Mouse (Mus musculus) heart, embryonic 12.5 days (tissue): Measurements from ENCODE around the gene Awat1. TPM values are rescaled to one million over a fixed set of nuclear protein-coding genes. Genes with fewer than 3 reads are reported as not detected.

Experiments
- ATAC-seq: fragments of 200-750 bp; cut with Nextera tagmentation; 2 replicates; pipeline ENCODE4 v1.8.0; 2017; ENCODE audit warnings: moderate TSS enrichment, moderate library complexity; ENCODE audit not compliant: insufficient number of reproducible peaks, low FRiP score
- H3K27ac ChIP-seq: fragments of 300-500 bp; sonication (generic); 2 replicates; pipeline ENCODE4 v1.5.1; 2016; ENCODE audit warnings: mild to moderate bottlenecking, moderate library complexity; ENCODE audit not compliant: poor library complexity, severe bottlenecking
- H3K27me3 ChIP-seq: fragments of 300-500 bp; sonication (generic); replicated peaks from 2 replicates; pipeline ENCODE4 v1.6.1; 2016; ENCODE audit warnings: mild to moderate bottlenecking, moderate library complexity
- H3K36me3 ChIP-seq: fragments of 300-500 bp; sonication (generic); 2 replicates; pipeline ENCODE4 v1.6.1; 2016; ENCODE audit warnings: mild to moderate bottlenecking, moderate library complexity
- H3K4me1 ChIP-seq: fragments of 300-500 bp; sonication (generic); replicated peaks from 2 replicates; pipeline ENCODE4 v1.6.1; 2016; ENCODE audit warnings: mild to moderate bottlenecking
- H3K4me2 ChIP-seq: fragments of 300-500 bp; sonication (generic); 2 replicates; pipeline ENCODE4 v1.6.1; 2016; ENCODE audit warnings: mild to moderate bottlenecking, moderate library complexity
- H3K4me3 ChIP-seq: fragments of 300-500 bp; sonication (generic); 2 replicates; pipeline ENCODE4 v1.5.1; 2016; ENCODE audit warnings: mild to moderate bottlenecking
- H3K9ac ChIP-seq: fragments of 300-500 bp; sonication (generic); 2 replicates; pipeline ENCODE4 v1.6.1; 2016; ENCODE audit warnings: mild to moderate bottlenecking, moderate library complexity
- H3K9me3 ChIP-seq: fragments of 300-500 bp; sonication (generic); replicated peaks from 2 replicates; pipeline ENCODE4 v1.6.1; 2016; ENCODE audit warnings: mild to moderate bottlenecking, moderate library complexity
- WGBS: fragments of 180-500 bp; shearing (Covaris S2); methylation state at CpG from one replicate; pipeline ENCODE4 v1.1.7; 2016; 5-methylcytosine and 5-hydroxymethylcytosine counted together
- polyA plus RNA-seq: library from polyadenylated mRNA; unstranded; fragments of >200 nt; fragmentation: Nextera tagmentation; extraction: Ambion mirVana; gene quantifications from 2 replicates; pipeline ENCODE4 v1.2.1, GENCODE M21; 2016

Awat1 gene
- polyA plus RNA-seq, 1 experiment from 2014 or later: not detected

DNA sequence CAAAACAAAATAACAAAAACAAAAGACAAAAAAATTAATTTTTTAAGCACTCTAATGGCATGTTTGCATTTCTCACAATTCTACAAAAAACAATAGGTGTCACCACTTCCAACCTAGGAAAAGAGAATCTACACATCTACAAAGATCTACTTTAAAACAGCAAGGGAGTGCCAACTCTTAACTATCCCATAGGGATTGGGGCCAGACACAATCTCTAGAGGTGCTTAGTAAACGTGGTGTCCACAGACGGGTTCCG lies 53.4 kb downstream of the Awat1 start, which contains the start of gene Kif4:
TSS of gene Kif4 (plus strand) at position 192 of the 256 bp plus-strand sequence.
- Histone ChIP-seq H3K9ac (peak within 1 kb of the TSS; percentile 90), H3K36me3 (peaks cover 11% of the 10 kb centered on the region), H3K27ac (peak within 1 kb of the TSS; percentile 85), H3K4me2 (peak within 1 kb of the TSS; percentile 70), H3K4me3 (peak within 1 kb of the TSS; percentile 65), H3K9me3 (no peaks in the 10 kb centered on the region), H3K4me1 (peaks cover 7% of the 10 kb centered on the region; the same call in 1 of the 2 replicates), H3K27me3 (no peaks in the 10 kb centered on the region)
- ATAC-seq: no peak
- WGBS: 22% methylated on average over 3 of the region's 3 CpGs

DNA sequence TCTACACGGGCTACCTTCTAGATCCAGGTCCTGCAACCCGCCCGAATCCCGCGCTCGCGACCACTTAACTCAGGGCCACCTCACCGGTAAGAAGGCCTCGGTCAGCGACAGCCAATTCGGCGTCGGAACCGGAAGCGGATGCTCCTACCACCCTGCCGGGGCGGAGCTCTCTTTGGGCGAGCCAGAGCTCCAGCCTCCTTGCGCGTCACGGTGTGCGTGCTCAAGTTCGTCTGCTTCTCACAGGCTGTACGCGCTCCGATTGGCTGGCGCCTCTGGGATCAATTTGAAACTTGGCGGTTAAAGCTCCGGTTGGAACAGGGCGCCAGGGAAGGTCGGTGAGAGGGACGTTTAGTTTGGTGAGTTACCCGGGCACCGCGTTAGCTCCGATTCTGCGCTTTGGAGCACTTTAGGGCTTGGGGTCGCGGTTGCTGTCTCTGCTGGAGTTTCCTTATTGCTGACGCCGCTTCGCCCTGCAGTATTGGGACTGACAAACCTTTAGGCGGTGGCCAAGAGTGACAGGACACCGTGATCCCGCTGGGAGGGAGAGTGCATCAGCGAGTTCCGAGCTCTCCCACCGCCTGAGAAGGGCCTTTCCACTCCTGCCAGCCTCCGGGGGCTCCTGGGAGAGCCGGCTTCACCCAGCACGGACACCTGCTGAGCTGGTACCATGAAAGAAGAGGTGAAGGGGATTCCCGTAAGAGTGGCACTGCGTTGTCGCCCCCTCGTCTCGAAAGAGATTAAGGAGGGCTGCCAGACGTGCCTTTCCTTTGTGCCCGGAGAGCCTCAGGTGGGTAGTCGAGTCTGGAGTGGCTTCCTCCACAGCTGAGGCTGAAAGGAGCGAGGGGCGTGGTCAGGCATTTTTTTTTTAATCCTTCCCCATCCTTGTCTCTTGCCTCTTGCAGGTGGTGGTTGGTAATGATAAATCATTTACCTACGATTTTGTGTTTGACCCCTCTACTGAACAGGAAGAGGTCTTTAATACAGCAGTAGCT lies 54.0 kb downstream of the Awat1 start, which contains the start of gene Pdzd11:
TSS of gene Pdzd11 (minus strand) at position 767 of the 992 bp plus-strand sequence.
- Histone ChIP-seq H3K4me1 (peaks cover 7% of the 10 kb centered on the region; the same call in 1 of the 2 replicates), H3K9me3 (no peaks in the 10 kb centered on the region), H3K4me3 (peak within 1 kb of the TSS; percentile 65), H3K36me3 (peaks cover 11% of the 10 kb centered on the region), H3K27ac (peak within 1 kb of the TSS; percentile 85), H3K4me2 (peak within 1 kb of the TSS; percentile 70), H3K27me3 (no peaks in the 10 kb centered on the region), H3K9ac (peak within 1 kb of the TSS; percentile 90)
- WGBS: 18% methylated on average over 62 of the region's 62 CpGs
- ATAC-seq: peak; percentile 99

Other genes with a start within 250 kb of the Awat1 start
- not detected in 2 replicates for gene Otud6a, start 143.2 kb upstream of the Awat1 start, polyA plus RNA-seq
- gene Awat2, start 129.5 kb upstream of the Awat1 start, polyA plus RNA-seq: 0.12 TPM in 1 of 2 replicates, not detected in the other
- 22.4 and 23.3 TPM in 2 replicates for gene Igbp1, start 78.0 kb upstream of the Awat1 start, polyA plus RNA-seq
- gene Dgat2l6, start 47.4 kb upstream of the Awat1 start, polyA plus RNA-seq: not detected in 2 replicates
- not detected in 2 replicates for gene P2ry4, start 22.6 kb downstream of the Awat1 start, polyA plus RNA-seq
- 1.7 and 1.8 TPM in 2 replicates for gene Arr3, start 33.2 kb downstream of the Awat1 start, polyA plus RNA-seq
- 30.2 and 30.3 TPM in 2 replicates for gene Kif4, start 53.5 kb downstream of the Awat1 start, polyA plus RNA-seq
- 90.1 and 92.0 TPM in 2 replicates for gene Pdzd11, start 54.3 kb downstream of the Awat1 start, polyA plus RNA-seq
- 0.43 and 0.59 TPM in 2 replicates for gene Gdpd2, start 157.6 kb downstream of the Awat1 start, polyA plus RNA-seq
- gene Dlg3, start 195.5 kb downstream of the Awat1 start, polyA plus RNA-seq: 4.7 and 5.1 TPM in 2 replicates